Mouse (Mus musculus): ENCODE results near the gene Drd3. TPM values are rescaled to one million over a fixed set of nuclear protein-coding genes. Genes with fewer than 3 reads are reported as not detected.

The Drd3 gene
- polyA plus RNA-seq, 1 experiment from 2014 or later: not detected

- Histone ChIP-seq H3K9me3 (ENCODE audit: control insufficient read depth, low read length) (no peaks in the 10 kb centered on the region), H3K4me3 (replicated peaks; ENCODE audit: low read depth, low read length) (no peak overlapping the region), H3K27me3 (ENCODE audit: control insufficient read depth, insufficient read depth, low read length) (no peaks in the 10 kb centered on the region), H3K27ac (replicated peaks; ENCODE audit: low read depth, low read length) (no peak overlapping the region), H3K4me2 (ENCODE audit: low read length) (no peak overlapping the region), H3K4me1 (ENCODE audit: control insufficient read depth, insufficient read depth, low read length) (no peaks in the 10 kb centered on the region), H3K9ac (replicated peaks; ENCODE audit: low read length) (no peak overlapping the region), H3K36me3 (ENCODE audit: control insufficient read depth, insufficient read depth, low read length) (no peaks in the 10 kb centered on the region)
- DNase-seq: no peak
- no peak for ATAC-seq (ENCODE audit: low FRiP score, low TSS enrichment)
- WGBS: 81% methylated on average over 8 of the region's 8 CpGs
These were observed 24.2 kb upstream of the Drd3 start for GRCm38 (mm10) chr16:43729506-43730221.

GRCm38 (mm10) chr16:43730281-43730680 lies 23.5 kb upstream of the Drd3 start:
- H3K36me3 ChIP-seq (ENCODE audit: control insufficient read depth, insufficient read depth, low read length): no peaks in the 10 kb centered on the region
- H3K4me2 ChIP-seq (ENCODE audit: low read length): no peak overlapping the region
- H3K4me1 ChIP-seq (ENCODE audit: control insufficient read depth, insufficient read depth, low read length): no peaks in the 10 kb centered on the region
- no peak overlapping the region for H3K9ac ChIP-seq (replicated peaks; ENCODE audit: low read length)
- DNase-seq: no peak
- WGBS: 84% methylated on average over 4 of the region's 4 CpGs
- H3K27ac ChIP-seq (replicated peaks; ENCODE audit: low read depth, low read length): no peak overlapping the region
- H3K4me3 ChIP-seq (replicated peaks; ENCODE audit: low read depth, low read length): no peak overlapping the region
- no peaks in the 10 kb centered on the region for H3K27me3 ChIP-seq (ENCODE audit: control insufficient read depth, insufficient read depth, low read length)
- no peaks in the 10 kb centered on the region for H3K9me3 ChIP-seq (ENCODE audit: control insufficient read depth, low read length)
- ATAC-seq (ENCODE audit: low FRiP score, low TSS enrichment): no peak

- H3K4me3 ChIP-seq (replicated peaks; ENCODE audit: low read depth, low read length): no peak overlapping the region
- 89% methylated on average over 10 of the region's 10 CpGs for WGBS
- H3K27me3 ChIP-seq (ENCODE audit: control insufficient read depth, insufficient read depth, low read length): no peaks in the 10 kb centered on the region
- ATAC-seq (ENCODE audit: low FRiP score, low TSS enrichment) (no peak), DNase-seq (peak; percentile 25)
- no peaks in the 10 kb centered on the region for H3K36me3 ChIP-seq (ENCODE audit: control insufficient read depth, insufficient read depth, low read length)
- no peaks in the 10 kb centered on the region for H3K9me3 ChIP-seq (ENCODE audit: control insufficient read depth, low read length)
- no peaks in the 10 kb centered on the region for H3K4me1 ChIP-seq (ENCODE audit: control insufficient read depth, insufficient read depth, low read length)
- H3K9ac ChIP-seq (replicated peaks; ENCODE audit: low read length): no peak overlapping the region
- H3K4me2 ChIP-seq (ENCODE audit: low read length): no peak overlapping the region
- H3K27ac ChIP-seq (replicated peaks; ENCODE audit: low read depth, low read length): no peak overlapping the region
These were observed 21.3 kb upstream of the Drd3 start for GRCm38 (mm10) chr16:43732496-43732895.

GRCm38 (mm10) chr16:43732900-43733299 lies 20.9 kb upstream of the Drd3 start:
- DNase-seq (no peak), ATAC-seq (ENCODE audit: low FRiP score, low TSS enrichment) (no peak)
- no peak overlapping the region for H3K27ac ChIP-seq (replicated peaks; ENCODE audit: low read depth, low read length)
- no peak overlapping the region for H3K4me3 ChIP-seq (replicated peaks; ENCODE audit: low read depth, low read length)
- no peaks in the 10 kb centered on the region for H3K4me1 ChIP-seq (ENCODE audit: control insufficient read depth, insufficient read depth, low read length)
- no peak overlapping the region for H3K9ac ChIP-seq (replicated peaks; ENCODE audit: low read length)
- WGBS: 95% methylated on average over 5 of the region's 5 CpGs
- H3K4me2 ChIP-seq (ENCODE audit: low read length): no peak overlapping the region
- no peaks in the 10 kb centered on the region for H3K9me3 ChIP-seq (ENCODE audit: control insufficient read depth, low read length)
- no peaks in the 10 kb centered on the region for H3K27me3 ChIP-seq (ENCODE audit: control insufficient read depth, insufficient read depth, low read length)
- H3K36me3 ChIP-seq (ENCODE audit: control insufficient read depth, insufficient read depth, low read length): no peaks in the 10 kb centered on the region

- H3K4me1 ChIP-seq (ENCODE audit: control insufficient read depth, insufficient read depth, low read length): no peaks in the 10 kb centered on the region
- H3K9me3 ChIP-seq (ENCODE audit: control insufficient read depth, low read length): no peaks in the 10 kb centered on the region
- DNase-seq: no peak
- no peaks in the 10 kb centered on the region for H3K36me3 ChIP-seq (ENCODE audit: control insufficient read depth, insufficient read depth, low read length)
- H3K4me2 ChIP-seq (ENCODE audit: low read length): no peak overlapping the region
- ATAC-seq (ENCODE audit: low FRiP score, low TSS enrichment): no peak
- no peak overlapping the region for H3K27ac ChIP-seq (replicated peaks; ENCODE audit: low read depth, low read length)
- WGBS: 79% methylated on average over 4 of the region's 4 CpGs
- no peak overlapping the region for H3K9ac ChIP-seq (replicated peaks; ENCODE audit: low read length)
- H3K27me3 ChIP-seq (ENCODE audit: control insufficient read depth, insufficient read depth, low read length): no peaks in the 10 kb centered on the region
- no peak overlapping the region for H3K4me3 ChIP-seq (replicated peaks; ENCODE audit: low read depth, low read length)
These were observed 15.9 kb upstream of the Drd3 start for GRCm38 (mm10) chr16:43737933-43738332.

GRCm38 (mm10) chr16:43740936-43741335 lies 12.9 kb upstream of the Drd3 start:
- ATAC-seq (ENCODE audit: low FRiP score, low TSS enrichment) (no peak), DNase-seq (no peak)
- Histone ChIP-seq H3K4me3 (replicated peaks; ENCODE audit: low read depth, low read length) (no peak overlapping the region), H3K27me3 (ENCODE audit: control insufficient read depth, insufficient read depth, low read length) (no peaks in the 10 kb centered on the region), H3K36me3 (ENCODE audit: control insufficient read depth, insufficient read depth, low read length) (no peaks in the 10 kb centered on the region), H3K9me3 (ENCODE audit: control insufficient read depth, low read length) (no peaks in the 10 kb centered on the region), H3K4me1 (ENCODE audit: control insufficient read depth, insufficient read depth, low read length) (no peaks in the 10 kb centered on the region), H3K4me2 (ENCODE audit: low read length) (no peak overlapping the region), H3K9ac (replicated peaks; ENCODE audit: low read length) (no peak overlapping the region), H3K27ac (replicated peaks; ENCODE audit: low read depth, low read length) (no peak overlapping the region)
- 67% methylated on average over 2 of the region's 2 CpGs for WGBS

GRCm38 (mm10) chr16:43748424-43748823 lies 5.4 kb upstream of the Drd3 start:
- no peak overlapping the region for H3K27ac ChIP-seq (replicated peaks; ENCODE audit: low read depth, low read length)
- 85% methylated on average over 2 of the region's 2 CpGs for WGBS
- ATAC-seq (ENCODE audit: low FRiP score, low TSS enrichment) (no peak), DNase-seq (no peak)
- no peaks in the 10 kb centered on the region for H3K4me1 ChIP-seq (ENCODE audit: control insufficient read depth, insufficient read depth, low read length)
- H3K27me3 ChIP-seq (ENCODE audit: control insufficient read depth, insufficient read depth, low read length): no peaks in the 10 kb centered on the region
- no peak overlapping the region for H3K4me2 ChIP-seq (ENCODE audit: low read length)
- H3K4me3 ChIP-seq (replicated peaks; ENCODE audit: low read depth, low read length): no peak overlapping the region
- H3K9ac ChIP-seq (replicated peaks; ENCODE audit: low read length): no peak overlapping the region
- no peaks in the 10 kb centered on the region for H3K36me3 ChIP-seq (ENCODE audit: control insufficient read depth, insufficient read depth, low read length)
- H3K9me3 ChIP-seq (ENCODE audit: control insufficient read depth, low read length): no peaks in the 10 kb centered on the region

- no peaks in the 10 kb centered on the region for H3K36me3 ChIP-seq (ENCODE audit: control insufficient read depth, insufficient read depth, low read length)
- H3K9me3 ChIP-seq (ENCODE audit: control insufficient read depth, low read length): no peaks in the 10 kb centered on the region
- no peak overlapping the region for H3K4me2 ChIP-seq (ENCODE audit: low read length)
- H3K4me1 ChIP-seq (ENCODE audit: control insufficient read depth, insufficient read depth, low read length): 0 out of 2 replicates have a peak, but pooled peaks cover 3% of the 10 kb centered on the region
- no peaks in the 10 kb centered on the region for H3K27me3 ChIP-seq (ENCODE audit: control insufficient read depth, insufficient read depth, low read length)
- H3K9ac ChIP-seq (replicated peaks; ENCODE audit: low read length): no peak overlapping the region
- H3K4me3 ChIP-seq (replicated peaks; ENCODE audit: low read depth, low read length): no peak overlapping the region
- 82% methylated on average over 8 of the region's 8 CpGs for WGBS
- no peak for ATAC-seq (ENCODE audit: low FRiP score, low TSS enrichment)
- no peak overlapping the region for H3K27ac ChIP-seq (replicated peaks; ENCODE audit: low read depth, low read length)
- no peak for DNase-seq
These were observed 926 bp upstream of the Drd3 start for GRCm38 (mm10) chr16:43752900-43753299.

- no peak overlapping the region for H3K9ac ChIP-seq (replicated peaks; ENCODE audit: low read length)
- DNase-seq (no peak), ATAC-seq (ENCODE audit: low FRiP score, low TSS enrichment) (no peak)
- H3K27ac ChIP-seq (replicated peaks; ENCODE audit: low read depth, low read length): no peak overlapping the region
- no peaks in the 10 kb centered on the region for H3K27me3 ChIP-seq (ENCODE audit: control insufficient read depth, insufficient read depth, low read length)
- H3K4me1 ChIP-seq (ENCODE audit: control insufficient read depth, insufficient read depth, low read length): no peaks in the 10 kb centered on the region
- no peaks in the 10 kb centered on the region for H3K9me3 ChIP-seq (ENCODE audit: control insufficient read depth, low read length)
- H3K36me3 ChIP-seq (ENCODE audit: control insufficient read depth, insufficient read depth, low read length): no peaks in the 10 kb centered on the region
- 96% methylated on average over 3 of the region's 3 CpGs for WGBS
- H3K4me3 ChIP-seq (replicated peaks; ENCODE audit: low read depth, low read length): no peak overlapping the region
- H3K4me2 ChIP-seq (ENCODE audit: low read length): no peak overlapping the region
These were observed 18.5 kb downstream of the Drd3 start for GRCm38 (mm10) chr16:43772358-43772757.
